Mouse (Mus musculus) bone marrow, adult 2 months (tissue): Measurements from ENCODE around the gene Lpxn.

Source experiments
- CTCF ChIP-seq: fragments of 200-500 bp; IDR thresholded peaks from 2 replicates; pipeline ENCODE4 v1.5.1; 2011; ENCODE audit warnings: low read length, control low read depth; ENCODE audit not compliant: control insufficient read depth, insufficient read depth
- POLR2A ChIP-seq: fragments of 200-500 bp; IDR thresholded peaks from 2 replicates; pipeline ENCODE4 v1.6.1; 2011; ENCODE audit warnings: low read depth, mild to moderate bottlenecking, control low read depth, low read length, borderline replicate concordance; ENCODE audit not compliant: control insufficient read depth

GRCm38 (mm10) chr19:12818507-12818906, 22.5 kb downstream of the Lpxn start:
- no peak for TF ChIP-seq CTCF
- no peak for TF ChIP-seq POLR2A
